Mouse (Mus musculus) forebrain, embryonic 15.5 days (tissue): ENCODE data around the gene Txndc2. TPM values are rescaled to one million over a fixed set of nuclear protein-coding genes. Genes with fewer than 3 reads are reported as not detected.

ENCODE experiments used
- ATAC-seq: fragments of 200-750 bp; cut with Nextera tagmentation; replicated peaks from 2 replicates; pipeline ENCODE4 v1.8.0; 2017; ENCODE audit warnings: mild to moderate bottlenecking, moderate TSS enrichment, moderate library complexity
- H3K27ac ChIP-seq: fragments of 300-500 bp; sonication (generic); replicated peaks from 2 replicates; pipeline ENCODE4 v1.5.1; 2015; ENCODE audit warnings: mild to moderate bottlenecking, inconsistent platforms
- H3K27me3 ChIP-seq: fragments of 300-500 bp; sonication (generic); 2 replicates; pipeline ENCODE4 v1.6.1; 2015; ENCODE audit warnings: inconsistent platforms
- H3K36me3 ChIP-seq: fragments of 300-500 bp; sonication (generic); 2 replicates; pipeline ENCODE4 v1.6.1; 2015; ENCODE audit warnings: mild to moderate bottlenecking, inconsistent platforms
- H3K4me1 ChIP-seq: fragments of 300-500 bp; sonication (generic); 2 replicates; pipeline ENCODE4 v1.6.1; 2015; ENCODE audit warnings: inconsistent platforms
- H3K4me2 ChIP-seq: fragments of 300-500 bp; sonication (generic); replicated peaks from 2 replicates; pipeline ENCODE4 v1.6.1; 2015; ENCODE audit warnings: mild to moderate bottlenecking, inconsistent platforms
- H3K4me3 ChIP-seq: fragments of 300-500 bp; sonication (generic); 2 replicates; pipeline ENCODE4 v1.5.1; 2015; ENCODE audit warnings: mild to moderate bottlenecking, inconsistent platforms
- H3K9ac ChIP-seq: fragments of 300-500 bp; sonication (generic); replicated peaks from 2 replicates; pipeline ENCODE4 v1.6.1; 2015; ENCODE audit warnings: mild to moderate bottlenecking, inconsistent platforms
- H3K9me3 ChIP-seq: fragments of 300-500 bp; sonication (generic); 2 replicates; pipeline ENCODE4 v1.6.1; 2016; ENCODE audit warnings: inconsistent platforms
- WGBS: fragments of 180-500 bp; shearing (Covaris S2); methylation state at CpG from one replicate; pipeline ENCODE4 v1.1.7; 2015; ENCODE audit warnings: mixed read lengths; 5-methylcytosine and 5-hydroxymethylcytosine counted together
- polyA plus RNA-seq: library from polyadenylated mRNA; unstranded; fragments of >200 nt; fragmentation: Nextera tagmentation; extraction: Ambion mirVana; gene quantifications from 2 replicates; pipeline ENCODE4 v1.2.1, GENCODE M21; 2015

Txndc2 gene
- polyA plus RNA-seq, 1 experiment from 2014 or later = 0.15 TPM

GRCm38 (mm10) chr17:65606014-65606413 is 36.0 kb downstream of the Txndc2 start:
- no peaks in the 10 kb centered on the region for H3K36me3 ChIP-seq
- no peaks in the 10 kb centered on the region for H3K9me3 ChIP-seq
- 78% methylated on average over 4 of the region's 4 CpGs for WGBS
- H3K4me1 ChIP-seq = peaks cover 50% of the 10 kb centered on the region
- H3K4me3 ChIP-seq = no peak overlapping the region
- no peak overlapping the region for H3K9ac ChIP-seq
- no peak for ATAC-seq
- H3K27ac ChIP-seq = no peak overlapping the region
- no peaks in the 10 kb centered on the region for H3K27me3 ChIP-seq
- H3K4me2 ChIP-seq = no peak overlapping the region

- no peak for ATAC-seq
- H3K27me3 ChIP-seq = no peaks in the 10 kb centered on the region
- H3K4me2 ChIP-seq = no peak overlapping the region
- no peaks in the 10 kb centered on the region for H3K36me3 ChIP-seq
- H3K4me3 ChIP-seq = no peak overlapping the region
- no peak overlapping the region for H3K9ac ChIP-seq
- H3K4me1 ChIP-seq = peaks cover 52% of the 10 kb centered on the region
- no peak overlapping the region for H3K27ac ChIP-seq
- no peaks in the 10 kb centered on the region for H3K9me3 ChIP-seq
Measured at GRCm38 (mm10) chr17:65604892-65605291, 37.1 kb downstream of the Txndc2 start.

GRCm38 (mm10) chr17:65604315-65604714 is 37.7 kb downstream of the Txndc2 start:
- H3K4me3 ChIP-seq = no peak overlapping the region
- H3K9me3 ChIP-seq = no peaks in the 10 kb centered on the region
- H3K9ac ChIP-seq = no peak overlapping the region
- H3K4me2 ChIP-seq = no peak overlapping the region
- H3K27me3 ChIP-seq = no peaks in the 10 kb centered on the region
- ATAC-seq = no peak
- no peaks in the 10 kb centered on the region for H3K36me3 ChIP-seq
- H3K27ac ChIP-seq = no peak overlapping the region
- peaks cover 46% of the 10 kb centered on the region for H3K4me1 ChIP-seq

GRCm38 (mm10) chr17:65597857-65598486 is 44.0 kb downstream of the Txndc2 start:
- ATAC-seq = no peak
- Histone ChIP-seq H3K9me3 (no peaks in the 10 kb centered on the region), H3K4me1 (peaks cover 22% of the 10 kb centered on the region), H3K27ac (no peak overlapping the region), H3K4me3 (no peak overlapping the region), H3K9ac (no peak overlapping the region), H3K27me3 (no peaks in the 10 kb centered on the region), H3K36me3 (no peaks in the 10 kb centered on the region), H3K4me2 (no peak overlapping the region)
- WGBS = 87% methylated on average over 3 of the region's 3 CpGs

- Histone ChIP-seq H3K4me3 (no peak overlapping the region), H3K4me2 (no peak overlapping the region), H3K9ac (no peak overlapping the region), H3K9me3 (no peaks in the 10 kb centered on the region), H3K27me3 (no peaks in the 10 kb centered on the region), H3K27ac (no peak overlapping the region), H3K4me1 (0 out of 2 replicates have a peak, but pooled peaks cover 5% of the 10 kb centered on the region), H3K36me3 (peaks cover 3% of the 10 kb centered on the region)
- ATAC-seq = no peak
- 92% methylated on average over 8 of the region's 8 CpGs for WGBS
Measured at GRCm38 (mm10) chr17:65594687-65595086, 47.3 kb downstream of the Txndc2 start.

Other genes starting within 250 kb of the Txndc2 start
- gene Tmem232, start 101.4 kb downstream of the Txndc2 start, polyA plus RNA-seq = 0.36 and 0.65 TPM in 2 replicates
- gene Vapa, start 28.6 kb downstream of the Txndc2 start, polyA plus RNA-seq = 248 and 258 TPM in 2 replicates
- gene Rab31, start 130.6 kb upstream of the Txndc2 start, polyA plus RNA-seq = 71.8 and 75.5 TPM in 2 replicates
- 43.4 and 45.2 TPM in 2 replicates for gene Ppp4r1, start 140.4 kb upstream of the Txndc2 start, polyA plus RNA-seq
- 57.5 and 61.3 TPM in 2 replicates for gene Ralbp1, start 243.6 kb upstream of the Txndc2 start, polyA plus RNA-seq